Mouse (Mus musculus) neutrophil, adult 5-6 weeks (primary cell): ENCODE data around the gene Gatb. TPM values are rescaled to one million over a fixed set of nuclear protein-coding genes. Genes with fewer than 3 reads are reported as not detected.

Experiments
- ATAC-seq: fragments of 151-379, 151-347 bp; 2 replicates; pipeline ENCODE4 v1.8.0; 2017; ENCODE audit warnings: mild to moderate bottlenecking, moderate TSS enrichment; ENCODE audit not compliant: insufficient number of reproducible peaks, poor library complexity, low FRiP score, severe bottlenecking; ENCODE audit errors: extremely low read depth
- total RNA-seq: library from RNA; stranded (forward); fragments of 200-1000 nt; gene quantifications from 2 replicates; pipeline ENCODE4 v1.2.3, GENCODE M21; 2017

The Gatb gene
- total RNA-seq, 1 experiment from 2014 or later = 10.5 TPM

GRCm38 (mm10) chr3:85590090-85590754, 16.3 kb downstream of the Gatb start:
- no peak for ATAC-seq

- ATAC-seq = no peak
Observed at GRCm38 (mm10) chr3:85592067-85592466, 18.1 kb downstream of the Gatb start.

- no peak for ATAC-seq
Observed at GRCm38 (mm10) chr3:85592640-85593252, 18.8 kb downstream of the Gatb start.

GRCm38 (mm10) chr3:85594452-85594851, 20.5 kb downstream of the Gatb start:
- ATAC-seq = no peak

- no peak for ATAC-seq
Observed at GRCm38 (mm10) chr3:85599526-85599925, 25.6 kb downstream of the Gatb start.

GRCm38 (mm10) chr3:85601841-85602305, 28.0 kb downstream of the Gatb start:
- ATAC-seq = no peak

GRCm38 (mm10) chr3:85603811-85604210, 29.9 kb downstream of the Gatb start:
- no peak for ATAC-seq

- ATAC-seq = no peak
Observed at GRCm38 (mm10) chr3:85606912-85607311, 33.0 kb downstream of the Gatb start.

GRCm38 (mm10) chr3:85607753-85608152, 33.8 kb downstream of the Gatb start:
- ATAC-seq = no peak

GRCm38 (mm10) chr3:85616389-85616788, 42.5 kb downstream of the Gatb start:
- ATAC-seq = no peak

- no peak for ATAC-seq
Observed at GRCm38 (mm10) chr3:85618885-85619284, 45.0 kb downstream of the Gatb start.

GRCm38 (mm10) chr3:85619345-85619744, 45.4 kb downstream of the Gatb start:
- no peak for ATAC-seq

- no peak for ATAC-seq
Observed at GRCm38 (mm10) chr3:85619751-85620150, 45.8 kb downstream of the Gatb start.

GRCm38 (mm10) chr3:85629895-85630510, 56.1 kb downstream of the Gatb start:
- ATAC-seq = no peak

GRCm38 (mm10) chr3:85633733-85634132, 59.8 kb downstream of the Gatb start:
- ATAC-seq = no peak

GRCm38 (mm10) chr3:85634389-85635125, 60.6 kb downstream of the Gatb start:
- ATAC-seq = no peak

GRCm38 (mm10) chr3:85635126-85635419, 61.2 kb downstream of the Gatb start:
- ATAC-seq = no peak

GRCm38 (mm10) chr3:85635591-85635990, 61.7 kb downstream of the Gatb start:
- no peak for ATAC-seq

- ATAC-seq = no peak
Observed at GRCm38 (mm10) chr3:85636716-85637447, 63.0 kb downstream of the Gatb start.
